Mouse (Mus musculus): ENCODE measurements at regions not wholly inside any gene's neighbourhood (a gene's known extent, or its start where the extent isn't known, plus 50 kb on each side); places are given as distances from the start of the nearest gene placed in this dataset.
"Not testable (repeated sequence)": the region's sequence is repeated elsewhere in the genome, so short reads cannot be mapped to it uniquely, and the experiment has no call there.

DNA sequence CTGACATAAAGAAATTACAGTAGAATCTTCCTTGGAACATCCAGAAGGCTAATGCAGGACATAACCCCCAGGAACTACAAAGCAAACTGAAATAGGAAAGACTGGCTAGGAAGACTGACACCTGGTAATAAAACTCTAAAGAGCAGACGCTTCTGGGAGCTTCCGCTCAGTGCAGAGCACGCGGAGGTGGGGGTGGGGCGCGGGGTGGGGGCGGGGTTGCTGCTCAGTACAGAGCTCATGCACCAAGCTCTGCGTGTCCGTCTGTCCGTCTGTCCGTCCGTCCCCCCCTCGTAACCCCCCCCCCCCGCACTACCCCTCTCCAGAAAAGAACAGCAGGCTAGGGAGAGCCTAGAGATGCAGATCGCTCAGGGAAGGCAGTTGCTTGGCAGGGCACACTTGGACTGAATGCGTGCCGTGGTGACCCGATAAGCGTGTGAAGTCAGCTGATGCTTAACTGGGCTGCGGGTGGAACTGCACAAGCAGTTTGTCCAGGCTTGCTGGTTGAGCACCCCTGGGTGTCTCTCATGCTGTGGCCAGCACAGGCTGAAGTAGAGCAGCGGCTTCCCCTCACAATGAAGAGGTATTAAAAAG is 137.9 kb upstream of the Rapgef5 start:
- DNase-seq, result no peak
- intact Hi-C loops (cut with DNase I), result no loop called here

DNA sequence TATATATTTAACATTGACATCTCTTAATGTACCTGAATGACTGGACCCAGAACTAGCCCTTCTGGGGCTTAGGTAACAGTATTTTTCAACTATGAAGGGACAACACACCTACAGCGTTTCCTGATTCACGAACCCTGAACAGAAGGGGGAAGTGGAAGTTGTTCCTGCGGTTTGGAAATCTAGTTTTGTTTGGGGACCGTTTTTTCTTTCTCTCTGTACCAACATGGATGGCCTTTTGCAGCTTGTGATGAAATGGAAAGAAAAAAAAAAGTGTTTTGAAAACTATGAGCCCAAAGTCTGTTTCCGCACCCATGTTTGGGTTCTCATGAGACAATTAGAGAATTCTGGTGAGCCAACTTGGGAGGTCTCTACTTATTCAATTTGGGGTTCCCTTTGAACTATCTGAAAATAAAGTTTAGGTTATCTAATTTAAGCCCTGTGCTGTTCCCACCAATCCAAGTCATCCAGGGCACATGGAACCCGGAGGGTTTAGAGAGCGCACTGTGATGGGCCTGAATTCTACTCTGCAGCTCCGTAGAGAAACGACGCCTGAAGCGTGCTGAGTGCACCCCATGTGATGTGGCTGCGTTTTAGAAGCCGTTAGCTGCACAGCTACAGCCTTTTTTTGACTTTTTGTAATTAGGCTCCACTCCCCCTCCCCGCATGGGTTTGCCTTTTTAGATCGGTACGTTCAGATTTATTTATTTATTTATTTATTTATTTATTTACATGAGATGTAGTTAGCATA is 137.0 kb upstream of the Rapgef5 start:
- intact Hi-C loops (cut with DNase I), result no loop called here
- no peak for DNase-seq

DNA sequence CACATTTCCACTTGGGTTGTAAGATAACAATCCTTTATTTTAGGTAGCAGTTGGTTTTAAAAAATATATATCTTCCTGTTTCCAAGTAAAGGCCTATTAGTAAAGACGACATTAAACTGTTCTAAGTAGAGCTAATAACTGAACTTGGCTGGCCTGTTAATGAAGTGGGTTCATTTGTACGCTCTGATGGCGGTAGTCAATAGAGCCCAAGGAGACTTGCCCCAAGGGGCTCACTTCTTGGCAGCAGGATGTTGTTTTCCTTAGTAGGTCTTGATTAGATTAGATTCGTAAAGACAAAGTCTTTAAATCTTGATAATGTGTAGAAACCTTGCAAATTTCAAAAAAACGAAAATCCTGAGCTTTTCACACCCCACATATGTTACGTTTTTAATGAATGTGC is 135.4 kb upstream of the Rapgef5 start:
- intact Hi-C loops (cut with DNase I), result no loop called here
- DNase-seq, result no peak

DNA sequence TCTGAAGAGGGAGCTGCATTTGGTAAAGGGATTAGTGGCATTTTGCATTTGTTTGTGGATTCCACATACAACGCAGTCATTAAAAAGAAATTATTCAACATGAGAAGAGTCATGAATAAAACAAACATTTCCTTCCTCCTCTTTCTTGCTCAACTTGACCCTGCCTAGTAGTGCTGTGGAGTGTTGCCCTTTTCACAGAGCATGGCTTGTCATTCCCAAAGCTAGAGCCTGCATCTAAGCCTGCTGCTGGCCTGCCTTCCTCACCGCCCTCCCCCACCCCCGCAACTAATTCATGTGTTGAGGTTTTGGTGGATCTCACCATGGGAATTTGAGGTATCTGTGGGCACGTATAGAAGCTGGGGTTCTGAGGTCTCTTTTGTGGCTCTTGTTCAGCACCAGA is 133.6 kb upstream of the Rapgef5 start:
- DNase-seq, result not testable (repeated sequence)

DNA sequence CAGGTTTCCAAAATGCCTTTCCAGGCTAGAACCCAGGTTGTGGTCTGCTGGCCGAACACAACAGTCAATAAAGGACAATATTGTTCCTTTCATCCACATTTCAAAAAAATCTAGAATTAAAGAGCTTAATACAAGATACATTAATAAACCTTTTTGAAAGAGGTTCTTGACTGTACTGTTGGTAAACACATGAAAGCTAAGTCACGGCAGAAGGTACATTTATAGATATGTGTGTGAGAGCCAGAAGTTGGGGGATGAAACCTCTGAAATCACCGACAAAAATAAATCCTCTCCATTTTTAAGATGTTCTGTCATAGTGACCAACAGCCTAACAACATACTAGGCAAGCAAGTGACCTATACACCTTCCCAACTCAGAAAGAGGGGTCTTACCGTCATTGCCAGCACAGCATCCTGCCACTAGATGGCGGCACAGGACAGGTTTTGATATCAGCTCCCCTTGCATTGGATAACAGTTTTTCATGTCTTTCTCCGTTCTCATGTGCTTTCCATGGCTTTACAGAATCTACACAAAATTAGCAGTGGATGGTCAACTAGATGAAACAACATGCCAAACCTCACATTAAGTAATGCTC is 131.1 kb upstream of the Rapgef5 start:
- intact Hi-C loops (cut with DNase I), result loop anchor here (2.0 kb wide), 1 partner anchor 384 kb away; no protein-coding TSS in a partner anchor
- DNase-seq, result peak; percentile 58 to 64

More for the DNA sequence above, 133.6 kb upstream of the Rapgef5 start:
- intact Hi-C loops (cut with DNase I), result not testable (repeated sequence)

DNA sequence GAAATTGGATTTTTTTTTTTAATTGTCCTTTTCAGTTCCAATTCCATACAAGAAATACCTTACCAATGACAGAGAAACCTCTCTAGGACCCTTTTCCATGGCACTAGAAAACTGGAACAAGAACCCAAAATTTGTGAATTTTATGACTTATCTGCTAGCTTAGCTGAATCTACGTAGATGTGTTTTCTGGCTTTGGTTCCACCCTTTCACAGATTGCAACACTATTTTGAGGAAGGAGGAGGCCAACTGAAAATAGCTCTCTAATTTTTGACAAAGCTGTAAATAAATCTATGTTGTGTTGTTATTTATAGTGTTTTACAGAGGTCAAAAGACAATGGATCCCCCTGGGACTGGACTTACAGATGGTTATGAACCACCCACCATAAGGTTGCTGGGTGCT is 130.6 kb upstream of the Rapgef5 start:
- intact Hi-C loops (cut with DNase I), result loop anchor here (2.0 kb wide), 1 partner anchor 383 kb away; no protein-coding TSS in a partner anchor
- DNase-seq, result no peak

DNA sequence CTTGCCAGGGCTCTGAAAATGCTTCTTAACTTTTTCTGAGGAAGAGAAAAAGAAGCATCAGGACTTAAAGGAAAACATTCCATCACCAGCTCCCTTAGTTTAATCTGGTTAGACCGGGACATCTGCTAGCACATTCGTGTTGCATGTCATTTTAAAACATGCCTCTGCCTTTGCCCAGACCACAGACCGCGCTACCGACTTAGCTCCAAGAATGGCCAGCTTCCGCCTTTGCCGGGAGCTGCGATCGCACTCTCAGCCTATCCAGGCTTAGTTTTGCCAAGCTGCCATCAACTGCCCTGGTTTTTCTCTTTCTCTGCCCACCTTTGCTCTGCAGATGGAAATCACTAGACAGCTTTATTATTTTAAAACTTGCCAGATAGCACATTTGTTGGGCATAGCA is 129.3 kb upstream of the Rapgef5 start:
- intact Hi-C loops (cut with DNase I), result no loop called here
- no peak for DNase-seq

DNA sequence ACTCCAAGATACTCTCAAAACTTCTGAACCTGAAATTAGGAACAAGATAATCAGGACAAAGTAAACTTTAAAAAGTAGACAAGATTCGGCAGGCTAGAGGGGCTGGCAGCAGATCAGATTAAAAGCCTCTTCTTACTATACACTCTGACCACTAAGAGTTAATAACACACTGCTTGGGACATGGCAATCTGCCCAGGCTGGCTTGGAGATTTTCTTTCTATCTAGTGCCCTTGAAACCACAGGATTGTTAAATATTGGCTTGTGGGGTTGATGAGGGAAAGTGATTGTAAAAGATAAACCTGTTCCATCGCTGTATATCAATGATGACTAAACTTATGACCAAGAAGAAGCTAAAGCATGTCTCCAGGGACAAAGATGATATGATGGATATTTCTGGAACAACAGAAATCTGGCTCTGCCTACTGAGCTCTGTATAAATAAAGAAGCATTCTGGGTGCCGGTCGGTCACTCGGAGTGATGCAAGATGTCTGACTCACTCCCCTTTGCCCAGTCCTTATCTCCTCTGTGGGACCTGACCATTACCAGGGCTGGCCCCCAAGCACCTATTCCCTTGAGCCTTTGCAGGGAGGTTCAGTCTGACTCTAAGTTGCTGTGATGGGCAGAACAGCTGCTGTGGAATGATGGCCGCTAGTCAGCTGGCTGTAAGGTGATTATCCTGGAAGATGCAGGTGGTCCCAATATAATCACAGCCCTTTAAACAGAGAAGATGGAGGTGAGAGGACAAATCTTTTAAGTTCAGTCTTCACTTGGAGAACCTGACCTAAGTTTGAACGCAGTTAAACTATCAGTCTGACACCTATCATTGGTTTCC is 126.5 kb upstream of the Rapgef5 start:
- intact Hi-C loops (cut with DNase I), result no loop called here
- DNase-seq, result no peak

DNA sequence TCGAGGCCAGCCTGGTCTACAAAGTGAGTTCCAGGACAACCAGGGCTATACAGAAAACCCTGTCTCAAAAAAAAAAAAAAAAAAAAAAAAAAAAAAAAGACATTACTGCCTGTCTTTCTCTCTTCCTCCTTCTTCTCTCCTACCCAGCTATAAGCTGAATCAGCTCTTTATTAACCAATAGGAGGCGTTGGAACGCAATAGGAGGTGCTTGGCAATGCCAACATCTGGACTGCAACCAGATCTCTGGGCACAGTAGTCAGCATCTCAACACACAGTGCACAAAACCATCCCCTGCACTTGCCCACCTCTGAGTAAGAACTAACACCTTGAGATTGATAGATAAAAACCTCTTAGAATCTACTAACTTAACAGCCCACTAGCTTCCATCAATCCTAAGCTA is 118.8 kb upstream of the Rapgef5 start:
- intact Hi-C loops (cut with DNase I), result no loop called here
- DNase-seq, result no peak

DNA sequence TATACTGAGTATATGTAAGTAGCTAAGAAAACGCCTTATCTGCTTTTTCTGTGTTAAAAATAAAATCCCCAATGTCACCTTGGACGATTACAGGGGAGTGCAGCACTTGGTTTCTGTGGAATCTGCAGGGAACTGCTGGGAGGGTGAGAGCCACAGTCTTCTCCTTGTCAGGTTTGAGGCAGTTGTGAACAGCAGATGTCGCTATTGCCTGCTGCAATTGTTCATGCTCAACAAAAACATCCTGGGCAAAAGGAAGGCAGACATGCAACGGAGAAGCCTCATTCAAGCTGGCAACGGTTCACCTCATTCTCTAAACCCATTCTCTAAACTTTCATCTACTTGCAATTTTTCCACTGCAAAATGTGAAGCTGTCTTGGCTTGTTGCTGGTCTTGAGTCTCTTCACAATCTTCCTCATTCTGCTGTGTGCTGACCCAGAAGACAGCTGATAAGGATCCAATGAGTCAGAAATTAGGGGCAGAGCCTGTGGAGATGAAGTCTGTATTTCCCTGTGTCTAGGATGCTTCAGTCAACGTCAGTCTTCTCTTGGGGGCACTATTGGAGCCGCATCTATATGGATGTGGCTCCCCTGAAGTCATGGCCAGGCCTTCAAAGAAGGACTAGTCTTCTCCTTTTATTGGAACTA is 112.6 kb upstream of the Rapgef5 start:
- peak in 1 of 2 experiments; percentile 40 for DNase-seq
- intact Hi-C loops (cut with DNase I), result loop anchor here (1.0 to 10.0 kb wide), 2 partner anchors 362 to 451 kb away; no protein-coding TSS in a partner anchor

DNA sequence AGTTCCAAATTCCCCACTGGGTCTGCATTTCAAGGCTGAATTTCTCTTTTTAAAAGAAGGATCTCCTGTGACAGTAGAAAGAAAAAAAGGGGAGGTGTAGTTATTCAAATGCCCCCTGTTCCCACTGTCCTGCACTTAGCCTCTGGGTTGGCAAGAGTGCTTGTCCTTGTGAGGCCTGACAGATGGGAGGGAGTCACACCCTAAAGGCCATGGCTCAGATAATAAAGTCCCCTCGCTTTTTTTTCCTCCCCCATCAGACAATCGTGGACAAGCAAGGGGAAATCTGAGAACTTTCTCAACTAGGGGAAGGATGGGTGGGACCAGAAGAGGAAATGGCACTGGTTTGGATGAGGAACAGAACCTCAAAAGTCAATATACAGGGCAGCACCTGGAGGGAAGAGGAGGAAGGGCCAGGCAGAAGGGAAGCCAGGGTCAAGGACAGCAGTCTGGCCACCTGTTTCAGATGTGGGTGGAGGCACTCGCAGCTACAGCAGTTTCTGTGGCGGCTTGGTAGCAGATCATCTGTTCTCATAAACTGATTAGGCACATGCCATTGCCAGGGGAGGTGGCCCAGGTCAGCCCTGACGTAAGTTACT is 112.0 kb upstream of the Rapgef5 start:
- DNase-seq, result no peak
- intact Hi-C loops (cut with DNase I), result loop anchor here (10.0 kb wide), 1 partner anchor 451 kb away; no protein-coding TSS in a partner anchor

DNA sequence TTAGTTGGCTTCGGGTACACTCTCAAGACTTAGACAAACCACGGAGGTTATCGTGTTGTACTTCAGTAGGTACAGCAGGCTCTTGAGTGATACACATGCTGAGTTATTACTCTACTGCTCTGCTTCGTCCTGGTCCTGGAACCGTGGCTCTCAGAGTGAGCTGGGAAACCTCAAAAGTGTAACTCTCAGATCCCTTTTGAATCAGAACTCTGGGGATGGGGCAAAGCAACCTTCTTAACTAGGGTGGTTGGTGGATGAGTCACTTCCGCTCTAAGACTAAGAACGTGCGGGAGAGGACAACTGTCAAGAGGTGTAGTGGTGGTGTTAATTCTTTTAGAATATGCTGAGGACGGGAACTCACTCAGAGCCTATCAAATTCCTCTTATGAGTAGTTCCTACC is 109.4 kb upstream of the Rapgef5 start:
- no peak for DNase-seq
- intact Hi-C loops (cut with DNase I), result loop anchor here (10.0 kb wide), 1 partner anchor 448 kb away; no protein-coding TSS in a partner anchor

DNA sequence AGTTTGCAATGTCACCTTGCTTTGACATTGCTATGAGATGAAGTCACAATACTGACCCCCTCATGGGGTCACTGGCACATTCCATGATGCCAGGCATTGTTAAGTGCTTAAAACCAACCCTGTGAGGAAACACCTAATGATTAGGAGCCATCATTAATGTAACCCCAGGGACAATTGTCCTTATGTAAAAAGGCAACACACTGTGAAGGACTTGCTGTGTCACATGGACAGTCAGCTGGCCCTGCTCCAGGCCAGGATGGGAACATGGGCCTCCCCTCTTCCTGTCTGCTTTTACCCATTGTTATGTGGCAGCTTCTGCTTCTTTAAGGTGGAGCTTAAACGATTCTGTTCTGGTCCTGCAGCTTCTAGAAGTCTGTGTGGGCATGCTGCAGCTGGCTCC is 105.7 kb upstream of the Rapgef5 start:
- intact Hi-C loops (cut with DNase I), result no loop called here
- no peak for DNase-seq

DNA sequence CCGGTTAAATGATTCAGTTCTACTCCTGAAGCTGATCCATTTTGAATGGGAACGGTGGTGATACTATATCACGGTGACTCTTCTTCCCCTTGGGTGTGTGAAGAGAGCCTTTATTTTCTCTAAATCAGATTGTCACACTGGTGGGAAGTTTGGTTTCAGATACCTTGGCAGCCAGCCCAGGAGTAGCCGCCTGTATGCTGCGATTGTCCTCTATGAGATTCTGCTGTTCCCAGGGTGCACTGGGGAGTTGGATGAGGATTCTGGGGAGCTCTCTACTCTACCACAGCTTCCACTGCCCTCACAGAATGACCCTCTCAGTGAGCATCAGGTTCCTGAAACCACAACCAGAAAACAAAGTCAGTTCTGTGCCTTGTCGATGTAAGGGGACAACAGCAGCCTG is 104.0 kb upstream of the Rapgef5 start:
- no peak for DNase-seq
- intact Hi-C loops (cut with DNase I), result no loop called here

DNA sequence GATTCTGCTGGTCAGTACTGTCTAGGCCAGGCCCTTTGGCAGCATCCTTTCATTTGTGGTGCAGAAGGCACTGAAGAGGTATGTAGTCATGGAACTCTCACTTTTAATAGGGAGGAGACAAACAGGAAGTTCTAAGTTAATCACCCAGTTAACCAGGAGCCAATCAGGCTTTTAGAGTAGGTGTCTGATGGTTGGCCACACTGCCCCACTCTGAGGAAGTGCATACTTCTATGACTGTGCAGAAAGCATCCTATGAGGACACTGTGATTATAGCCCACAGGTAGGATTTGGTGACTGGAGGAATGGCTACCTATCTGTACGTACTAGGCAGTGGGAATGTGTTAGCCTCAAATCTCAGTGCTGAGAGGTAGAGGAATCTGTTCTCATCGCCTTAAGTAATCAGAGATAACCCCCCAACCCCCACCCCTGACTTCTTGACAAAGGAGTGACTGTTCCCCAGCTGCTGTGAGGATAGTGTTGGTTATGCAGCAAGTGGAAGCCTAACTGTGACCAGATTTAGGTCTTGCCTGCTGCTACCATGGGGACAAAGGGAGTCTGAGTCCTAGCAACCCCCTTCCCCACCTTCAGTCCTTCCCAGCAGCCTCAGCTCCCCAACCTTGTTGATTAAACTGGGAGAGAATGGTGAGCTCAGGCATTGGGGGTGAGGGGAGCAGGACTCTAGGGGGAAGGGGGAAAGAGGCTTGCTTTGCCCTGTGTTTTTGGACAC is 103.3 kb upstream of the Rapgef5 start:
- intact Hi-C loops (cut with DNase I), result no loop called here
- DNase-seq, result no peak

DNA sequence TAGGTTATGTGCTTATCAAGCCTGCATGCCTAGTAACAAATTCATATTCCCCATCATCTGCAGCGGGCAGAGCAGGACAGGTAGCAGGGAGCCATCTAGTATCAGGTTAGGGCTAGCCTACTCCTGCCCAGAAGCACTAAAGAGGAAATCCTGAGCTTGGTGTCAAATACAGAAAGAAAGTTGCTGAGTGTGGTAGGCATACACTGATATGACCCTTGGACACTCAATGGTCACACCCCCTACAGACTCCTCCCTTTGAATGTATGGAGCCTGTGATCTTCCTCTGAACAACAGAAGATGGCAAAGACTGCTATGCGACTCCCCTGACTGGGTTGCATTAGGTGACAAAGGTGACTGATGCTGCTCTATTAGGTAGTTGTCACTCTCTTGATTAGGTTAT is 102.3 kb upstream of the Rapgef5 start:
- intact Hi-C loops (cut with DNase I), result no loop called here
- DNase-seq, result no peak

DNA sequence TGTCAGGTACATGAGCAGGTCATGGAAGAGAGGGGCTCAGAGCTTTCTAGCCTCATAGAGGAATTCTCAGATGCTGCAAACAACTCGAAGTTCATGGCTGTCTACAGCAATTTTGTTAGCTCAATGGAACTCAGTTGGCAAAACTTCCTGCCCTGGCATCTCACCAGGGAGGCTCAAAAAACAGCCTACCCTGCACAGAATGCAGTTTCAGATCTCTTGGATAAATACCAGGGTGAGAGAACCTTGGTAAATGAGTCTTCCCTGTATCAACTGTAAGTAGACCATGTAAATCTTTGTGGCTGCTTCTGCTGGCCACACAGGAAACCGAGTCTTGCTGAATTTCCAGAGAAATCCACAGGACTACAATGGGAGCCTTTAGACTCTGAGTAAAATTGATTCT is 101.1 kb upstream of the Rapgef5 start:
- intact Hi-C loops (cut with DNase I), result no loop called here
- DNase-seq, result no peak

DNA sequence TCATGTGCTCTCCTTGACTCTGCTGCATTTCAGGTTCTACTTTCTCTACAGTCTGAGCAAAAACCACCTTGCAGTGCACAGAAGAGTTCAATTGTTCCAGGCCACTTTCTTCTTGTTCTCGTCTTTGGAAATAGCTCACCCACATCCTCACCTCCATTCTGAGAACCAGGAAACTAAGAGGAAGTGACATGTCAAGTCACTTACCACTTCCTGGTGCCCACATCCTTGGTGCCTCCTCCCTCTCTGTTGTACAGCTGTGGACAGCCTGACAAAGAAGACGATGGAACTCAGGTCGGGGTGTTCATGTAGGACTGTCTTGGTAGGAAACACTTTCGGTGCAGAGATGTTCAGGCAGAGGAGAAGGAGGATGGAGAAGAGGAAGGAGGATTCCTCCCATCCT is 98.3 kb upstream of the Rapgef5 start:
- intact Hi-C loops (cut with DNase I), result no loop called here
- DNase-seq, result no peak

DNA sequence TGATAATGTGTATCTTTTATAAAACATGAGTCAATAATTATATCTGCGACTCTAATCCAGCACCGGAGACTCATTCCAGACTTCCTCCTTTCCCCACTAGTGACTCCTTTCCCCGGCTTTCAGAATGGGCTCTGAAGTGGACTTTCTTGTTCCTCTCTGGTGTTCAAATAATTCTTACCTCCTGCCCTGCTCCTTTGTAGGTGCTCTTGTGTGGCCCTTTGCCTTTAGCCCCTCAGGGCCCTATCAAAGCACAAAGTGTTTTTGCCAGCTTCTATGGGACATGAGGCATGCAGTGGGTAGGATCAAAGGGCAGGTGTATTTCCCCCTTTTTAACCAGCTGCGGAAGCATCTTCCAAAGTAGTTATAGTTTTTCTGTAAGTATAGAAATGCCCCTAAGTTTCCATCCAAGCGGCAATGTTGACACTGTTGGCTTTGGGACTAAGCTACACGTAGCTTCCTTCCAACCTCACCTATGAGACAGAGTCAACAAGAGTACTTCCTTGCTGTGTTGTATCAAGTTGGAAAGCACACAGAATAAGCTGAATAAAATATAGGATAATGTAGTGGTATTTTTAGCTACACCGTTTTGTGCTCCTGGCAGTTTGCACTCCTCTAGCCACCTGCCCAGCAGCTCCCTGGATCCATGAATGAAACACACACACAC is 93.8 kb upstream of the Rapgef5 start:
- no peak for DNase-seq
- intact Hi-C loops (cut with DNase I), result no loop called here

Data from gastrocnemius, postnatal 36 days (tissue).